Mouse (Mus musculus) R1 (cell line): ENCODE data around the gene Nob1.

Source experiments
- DNase-seq: peaks from one replicate; pipeline ENCODE4 v3.0.0-alpha.2; 2018; ENCODE audit warnings: low read depth, low spot score

The Nob1 gene

GRCm38 (mm10) chr8:107424597-107425229 lies at the start of gene Nob1:
TSS of gene Nob1 (minus strand) at chr8:107425051.
- peak; percentile 97 for DNase-seq

GRCm38 (mm10) chr8:107473369-107473768 lies 48.5 kb upstream of the Nob1 start:
- no peak for DNase-seq

GRCm38 (mm10) chr8:107472403-107473100 lies 47.7 kb upstream of the Nob1 start:
- no peak for DNase-seq

GRCm38 (mm10) chr8:107470302-107470701 lies 45.5 kb upstream of the Nob1 start:
- DNase-seq, result no peak

- no peak for DNase-seq
These were observed 44.0 kb upstream of the Nob1 start for GRCm38 (mm10) chr8:107468811-107469302.

GRCm38 (mm10) chr8:107466642-107467041 lies 41.8 kb upstream of the Nob1 start:
- DNase-seq, result peak; percentile 79

- no peak for DNase-seq
These were observed 40.6 kb upstream of the Nob1 start for GRCm38 (mm10) chr8:107465332-107465990.

GRCm38 (mm10) chr8:107462423-107462822 lies 37.6 kb upstream of the Nob1 start:
- DNase-seq, result no peak

GRCm38 (mm10) chr8:107458281-107458680 lies 33.4 kb upstream of the Nob1 start:
- DNase-seq, result no peak

- peak; percentile 31 for DNase-seq
These were observed 32.9 kb upstream of the Nob1 start for GRCm38 (mm10) chr8:107457725-107458124.

- peak; percentile 72 for DNase-seq
These were observed 30.4 kb upstream of the Nob1 start for GRCm38 (mm10) chr8:107455268-107455667.

GRCm38 (mm10) chr8:107453386-107453785 lies 28.5 kb upstream of the Nob1 start:
- DNase-seq, result no peak

- DNase-seq, result no peak
These were observed 26.7 kb upstream of the Nob1 start for GRCm38 (mm10) chr8:107451414-107452066.

- no peak for DNase-seq
These were observed 24.8 kb upstream of the Nob1 start for GRCm38 (mm10) chr8:107449655-107450054.

GRCm38 (mm10) chr8:107449130-107449529 lies 24.3 kb upstream of the Nob1 start:
- peak; percentile 78 for DNase-seq

GRCm38 (mm10) chr8:107448382-107448889 lies 23.6 kb upstream of the Nob1 start:
- no peak for DNase-seq

- DNase-seq, result no peak
These were observed 22.9 kb upstream of the Nob1 start for GRCm38 (mm10) chr8:107447713-107448112.

- no peak for DNase-seq
These were observed 19.8 kb upstream of the Nob1 start for GRCm38 (mm10) chr8:107444626-107445025.

- no peak for DNase-seq
These were observed 15.2 kb upstream of the Nob1 start for GRCm38 (mm10) chr8:107439880-107440625.

GRCm38 (mm10) chr8:107437711-107438110 lies 12.9 kb upstream of the Nob1 start:
- DNase-seq, result no peak

GRCm38 (mm10) chr8:107436841-107437421 lies 12.1 kb upstream of the Nob1 start:
- DNase-seq, result peak; percentile 66
